Mouse (Mus musculus) CH12.LX (cell line): ENCODE data around the gene Myzap. TPM values are rescaled to one million over a fixed set of nuclear protein-coding genes. Genes with fewer than 3 reads are reported as not detected.
"Not testable (repeated sequence)": the region's sequence is repeated elsewhere in the genome, so short reads cannot be mapped to it uniquely, and the experiment has no call there.

ENCODE experiments used
- DNase-seq: peaks from one replicate; pipeline ENCODE4 v3.0.0-alpha.2; 2013; ENCODE audit errors: extremely low read depth
- H3K27ac ChIP-seq: 2 replicates; pipeline ENCODE4 v1.5.1; 2012; ENCODE audit warnings: low read depth, mild to moderate bottlenecking, control low read depth, moderate library complexity; ENCODE audit not compliant: insufficient read depth
- H3K27me3 ChIP-seq: replicated peaks from 2 replicates; pipeline ENCODE3; 2012; ENCODE audit warnings: inconsistent platforms
- H3K36me3 ChIP-seq, 2 experiments: replicated peaks in 1 of 2; 2 replicates each; pipeline versions ENCODE3 to v1.6.1; 2012; ENCODE audit warnings: inconsistent platforms in 1 of 2, low read length in 1 of 2, mild to moderate bottlenecking in 1 of 2, mixed read lengths in 1 of 2, moderate library complexity in 1 of 2; ENCODE audit not compliant: control insufficient read depth in 1 of 2, insufficient read depth in 1 of 2
- H3K4me1 ChIP-seq, 2 experiments: 2 replicates each; pipeline ENCODE4 v1.6.1; 2012; ENCODE audit warnings: inconsistent platforms in 1 of 2, moderate library complexity in 1 of 2; ENCODE audit not compliant: insufficient read depth in 2 of 2, control insufficient read depth in 1 of 2
- H3K4me2 ChIP-seq: 2 replicates; pipeline ENCODE4 v1.6.1; 2012; ENCODE audit warnings: low read depth, mild to moderate bottlenecking, control low read depth; ENCODE audit not compliant: poor library complexity, insufficient read depth, severe bottlenecking
- H3K4me3 ChIP-seq, 3 experiments: fragments of 150-350 bp in 1 of 3; sonication (generic) in 1 of 3; replicated peaks in 1 of 3; 2 replicates each; pipeline versions ENCODE3 to v1.5.1; 2011 to 2012; ENCODE audit warnings: low read depth in 2 of 3, low read length in 2 of 3, mild to moderate bottlenecking in 2 of 3, moderate library complexity in 2 of 3, control low read depth in 1 of 3, improper control_type of control experiment in 1 of 3, inconsistent platforms in 1 of 3, mixed read lengths in 1 of 3; ENCODE audit not compliant: poor library complexity in 1 of 3
- H3K79me2 ChIP-seq: replicated peaks from 2 replicates; pipeline ENCODE4 v1.6.1; 2012; ENCODE audit warnings: mild to moderate bottlenecking, moderate library complexity; ENCODE audit not compliant: control insufficient read depth, poor library complexity, insufficient read depth, severe bottlenecking; ENCODE audit errors: extremely low read depth
- H3K9ac ChIP-seq: 2 replicates; pipeline ENCODE4 v1.6.1; 2012; ENCODE audit warnings: low read depth, mild to moderate bottlenecking, control low read depth, moderate library complexity; ENCODE audit not compliant: insufficient read depth
- H3K9me3 ChIP-seq: replicated peaks from 2 replicates; pipeline ENCODE3; 2012; ENCODE audit warnings: low read length, inconsistent platforms, mixed read lengths
- CHD1 ChIP-seq: IDR thresholded peaks from 2 replicates; pipeline ENCODE4 v1.6.1; 2012; ENCODE audit warnings: low read depth, low read length, improper control_type of control experiment, inconsistent platforms
- CHD2 ChIP-seq: IDR thresholded peaks from 2 replicates; pipeline ENCODE4 v1.6.1; 2011; ENCODE audit warnings: low read length, improper control_type of control experiment
- E2F4 ChIP-seq: IDR thresholded peaks from 2 replicates; pipeline ENCODE4 v1.6.1; 2011; ENCODE audit warnings: low read depth, low read length, improper control_type of control experiment; ENCODE audit not compliant: insufficient replicate concordance
- ETS1 ChIP-seq: conservative IDR thresholded peaks from 2 replicates; pipeline ENCODE4 v1.6.1; 2012; ENCODE audit warnings: low read depth, mild to moderate bottlenecking, inconsistent platforms, low read length, improper control_type of control experiment, moderate library complexity
- MAFK ChIP-seq: IDR thresholded peaks from 2 replicates; pipeline ENCODE4 v1.6.1; 2011; ENCODE audit warnings: low read length, improper control_type of control experiment; ENCODE audit not compliant: insufficient replicate concordance
- MXI1 ChIP-seq: IDR thresholded peaks from 2 replicates; pipeline ENCODE4 v1.6.1; 2011; ENCODE audit warnings: mild to moderate bottlenecking, low read depth, low read length, improper control_type of control experiment
- NRF1 ChIP-seq: IDR thresholded peaks from 2 replicates; pipeline ENCODE4 v1.6.1; 2014; ENCODE audit warnings: low read depth, mild to moderate bottlenecking, inconsistent platforms, low read length, improper control_type of control experiment, moderate library complexity
- RCOR1 ChIP-seq: conservative IDR thresholded peaks from 2 replicates; pipeline ENCODE4 v1.6.1; 2012; ENCODE audit warnings: low read depth, mild to moderate bottlenecking, inconsistent platforms, low read length, improper control_type of control experiment
- SMC3 ChIP-seq: IDR thresholded peaks from 2 replicates; pipeline ENCODE4 v1.6.1; 2011; ENCODE audit warnings: low read depth, low read length, improper control_type of control experiment
- TCF12 ChIP-seq: IDR thresholded peaks from 2 replicates; pipeline ENCODE4 v1.6.1; 2014; ENCODE audit warnings: low read depth, mild to moderate bottlenecking, inconsistent platforms, low read length, improper control_type of control experiment
- UBTF ChIP-seq: IDR thresholded peaks from 2 replicates; pipeline ENCODE4 v1.6.1; 2012; ENCODE audit warnings: low read depth, mild to moderate bottlenecking, inconsistent platforms, low read length, improper control_type of control experiment, moderate library complexity
- USF1 ChIP-seq: IDR thresholded peaks from 2 replicates; pipeline ENCODE4 v1.6.1; 2014; ENCODE audit warnings: low read depth, mild to moderate bottlenecking, inconsistent platforms, low read length, improper control_type of control experiment
- USF2 ChIP-seq: conservative IDR thresholded peaks from 2 replicates; pipeline ENCODE4 v1.6.1; 2011; ENCODE audit warnings: low read depth, low read length, improper control_type of control experiment
- ZKSCAN1 ChIP-seq: IDR thresholded peaks from 2 replicates; pipeline ENCODE4 v1.6.1; 2012; ENCODE audit warnings: low read depth, inconsistent platforms, low read length, improper control_type of control experiment, borderline replicate concordance
- ZMIZ1 ChIP-seq: IDR thresholded peaks from 2 replicates; pipeline ENCODE4 v1.6.1; 2012; ENCODE audit warnings: low read depth, mild to moderate bottlenecking, inconsistent platforms, low read length, improper control_type of control experiment
- dilution Hi-C: fragments of 300-500 bp; cut with MboI; formaldehyde crosslinking; loops from 2 replicates; pipeline ENCODE4 v1.14.3; 2020; ENCODE audit warnings: low sequenced_read_pairs; ENCODE audit not compliant: extremely low pct_unique_long_range_greater_than_20kb, extremely low pct_ligation_motif_present
- in situ Hi-C: fragments of 300-500 bp; cut with MboI; formaldehyde crosslinking; loops from 3 replicates; pipeline ENCODE4 v1.14.3; 2019; ENCODE audit warnings: low sequenced_read_pairs, low pct_ligation_motif_present, low pct_unique_long_range_greater_than_20kb, mixed read lengths
- polyA plus RNA-seq: library from polyadenylated mRNA; unstranded; fragments of >175 nt; gene quantifications from 2 replicates; pipeline ENCODE4 v1.2.1, GENCODE M21; 2012; ENCODE audit warnings: low read depth; ENCODE audit not compliant: insufficient read length
- total RNA-seq, 2 experiments: library from RNA; depleted of rRNA; stranded (reverse); fragments of 300-350 nt in 1 of 2; fragments of >200 nt in 1 of 2; gene quantifications; 2 replicates each; pipeline ENCODE4 v1.2.3; 2012 to 2014

The Myzap gene
- total and polyA plus RNA-seq, 3 experiments: 2.9 to 7.5 (median 6.2) TPM

DNA sequence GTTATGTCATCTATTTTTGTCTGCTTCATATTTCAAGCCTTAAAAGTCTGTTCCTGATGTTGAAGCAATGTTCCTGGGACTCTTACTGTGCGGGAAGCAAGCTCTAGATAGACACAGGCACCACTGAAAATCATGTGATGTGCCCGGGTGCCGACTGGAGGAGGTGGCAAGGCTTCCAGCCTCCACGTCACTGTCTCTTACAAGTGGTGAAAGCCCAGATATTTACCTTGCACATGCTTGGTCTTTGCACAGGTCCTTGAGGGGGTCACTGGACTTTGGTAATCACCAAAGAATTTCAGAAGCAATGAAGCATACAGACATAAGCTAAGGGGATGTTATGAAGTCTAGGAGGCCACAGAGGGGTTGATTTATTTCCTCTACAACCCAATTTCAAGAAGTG is 29.8 kb upstream of the Myzap start:
- no peak overlapping the region for H3K9ac ChIP-seq
- H3K4me1 ChIP-seq: peaks cover 2 to 8% of the 10 kb centered on the region in 2 experiments; a peak in 1 of 4 replicates
- no peak overlapping the region for H3K4me2 ChIP-seq
- peaks cover 6% of the 10 kb centered on the region for H3K27me3 ChIP-seq
- TF ChIP-seq ZMIZ1: no peak
- no peak for TF ChIP-seq CHD2
- TF ChIP-seq SMC3: no peak
- TF ChIP-seq CHD1: no peak
- TF ChIP-seq USF2: no peak
- no peak for TF ChIP-seq MAFK
- no peak for TF ChIP-seq NRF1
- no peak for TF ChIP-seq USF1
- no peak for TF ChIP-seq ZKSCAN1
- no peak for TF ChIP-seq MXI1
- TF ChIP-seq RCOR1: no peak
- TF ChIP-seq E2F4: no peak
- no peak for TF ChIP-seq UBTF
- no peak for TF ChIP-seq ETS1
- no peak for TF ChIP-seq TCF12
- no peaks in the 10 kb centered on the region for H3K36me3 ChIP-seq
- no peaks in the 10 kb centered on the region for H3K9me3 ChIP-seq
- in situ Hi-C loops: loop anchor here (25.0 kb wide), 1 partner anchor 410 kb away; the partner anchor contains the start of gene Aldh1a2
- H3K27ac ChIP-seq: no peak overlapping the region
- dilution Hi-C loops: no loop called here
- no peaks in the 10 kb centered on the region for H3K79me2 ChIP-seq
- no peak for DNase-seq
- H3K4me3 ChIP-seq: no peak overlapping the region

- H3K4me1 ChIP-seq, H3K36me3 ChIP-seq, H3K4me2 ChIP-seq, DNase-seq, H3K4me3 ChIP-seq, H3K79me2 ChIP-seq, H3K27ac ChIP-seq, dilution Hi-C loops, H3K27me3 ChIP-seq, H3K9ac ChIP-seq, H3K9me3 ChIP-seq: not testable (repeated sequence)
- in situ Hi-C loops: loop anchor here (25.0 kb wide), 1 partner anchor 408 kb away; the partner anchor contains the start of gene Aldh1a2
Observed at GRCm38 (mm10) chr9:71620116-71620515, 28.0 kb upstream of the Myzap start.
